Mouse (Mus musculus): ENCODE data around the gene Itga6. TPM values are rescaled to one million over a fixed set of nuclear protein-coding genes. Genes with fewer than 3 reads are reported as not detected.
"Not testable (repeated sequence)": the region's sequence is repeated elsewhere in the genome, so short reads cannot be mapped to it uniquely, and the experiment has no call there.

The Itga6 gene
- polyA plus RNA-seq, 1 experiment from 2014 or later, result 61.8 TPM

GRCm38 (mm10) chr2:71719387-71720034, 25.9 kb upstream of the Itga6 start:
- H3K4me1 ChIP-seq, result no peaks in the 10 kb centered on the region
- 53% methylated on average over 5 of the region's 5 CpGs for WGBS
- H3K9me3 ChIP-seq, result no peaks in the 10 kb centered on the region
- H3K27me3 ChIP-seq (replicated peaks), result no peaks in the 10 kb centered on the region
- no peak overlapping the region; the same call in 1 of the 2 replicates for H3K27ac ChIP-seq
- no peak overlapping the region for H3K4me2 ChIP-seq
- no peaks in the 10 kb centered on the region for H3K36me3 ChIP-seq
- H3K9ac ChIP-seq, result no peak overlapping the region
- no peak; the same call in 1 of the 2 replicates for ATAC-seq (ENCODE audit: insufficient read depth, low FRiP score, low read depth)
- no peak overlapping the region for H3K4me3 ChIP-seq (replicated peaks)

DNA sequence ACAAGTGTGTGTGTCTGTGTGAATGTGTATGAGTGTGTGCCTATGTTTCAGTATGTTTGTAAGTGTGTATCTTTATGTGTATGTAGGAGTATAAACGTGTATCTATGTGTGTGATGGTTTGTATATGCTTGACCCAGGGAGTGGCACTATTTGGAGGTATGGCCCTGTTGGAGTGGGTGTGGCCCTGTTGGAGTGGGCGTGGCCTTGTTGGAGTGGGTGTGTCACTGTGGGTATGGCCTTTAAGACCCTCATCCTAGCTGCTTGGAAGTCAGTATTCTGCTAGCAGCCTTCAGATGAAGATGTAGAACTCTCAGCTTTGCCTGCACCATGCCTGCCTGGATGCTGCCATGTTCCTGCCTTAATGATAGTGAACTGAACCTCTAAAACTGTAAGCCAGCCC, 24.9 kb upstream of the Itga6 start:
- H3K9ac ChIP-seq; H3K27me3 ChIP-seq (replicated peaks); H3K4me1 ChIP-seq; ATAC-seq (ENCODE audit: insufficient read depth, low FRiP score, low read depth); H3K27ac ChIP-seq; H3K4me2 ChIP-seq; H3K9me3 ChIP-seq; H3K36me3 ChIP-seq; H3K4me3 ChIP-seq (replicated peaks): not testable (repeated sequence)
- 52% methylated on average over 2 of the region's 2 CpGs for WGBS

DNA sequence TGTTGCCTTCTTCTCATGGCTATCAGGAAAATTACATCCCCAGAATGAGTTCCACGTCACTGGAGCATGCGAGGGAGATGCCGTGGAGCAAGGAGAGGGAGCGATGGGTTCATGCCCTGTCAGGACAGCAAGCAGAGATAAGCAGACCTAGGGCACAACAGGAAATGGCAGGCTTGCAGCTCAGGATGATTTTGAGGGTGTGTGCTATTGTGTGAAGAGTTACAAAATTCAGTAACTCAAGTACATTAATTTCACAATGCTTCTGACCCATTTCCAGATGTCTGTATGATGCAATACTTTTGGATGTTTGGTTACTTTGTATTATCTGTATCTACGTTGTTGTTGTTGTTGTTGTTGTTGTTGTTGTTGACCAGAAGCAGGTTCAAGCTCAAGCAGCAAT, 22.5 kb upstream of the Itga6 start:
- H3K27me3 ChIP-seq (replicated peaks), result no peaks in the 10 kb centered on the region
- H3K4me3 ChIP-seq (replicated peaks), result no peak overlapping the region
- H3K27ac ChIP-seq, result no peak overlapping the region
- no peak overlapping the region for H3K4me2 ChIP-seq
- 63% methylated on average over 5 of the region's 5 CpGs for WGBS
- no peak for ATAC-seq (ENCODE audit: insufficient read depth, low FRiP score, low read depth)
- H3K4me1 ChIP-seq, result no peaks in the 10 kb centered on the region
- H3K9ac ChIP-seq, result no peak overlapping the region
- no peaks in the 10 kb centered on the region for H3K9me3 ChIP-seq
- no peaks in the 10 kb centered on the region for H3K36me3 ChIP-seq

- no peak overlapping the region for H3K4me2 ChIP-seq
- no peaks in the 10 kb centered on the region for H3K27me3 ChIP-seq (replicated peaks)
- H3K9ac ChIP-seq, result no peak overlapping the region
- ATAC-seq (ENCODE audit: insufficient read depth, low FRiP score, low read depth), result no peak
- no peak overlapping the region for H3K27ac ChIP-seq
- H3K4me1 ChIP-seq, result no peaks in the 10 kb centered on the region
- no peaks in the 10 kb centered on the region for H3K9me3 ChIP-seq
- H3K4me3 ChIP-seq (replicated peaks), result no peak overlapping the region
- H3K36me3 ChIP-seq, result no peaks in the 10 kb centered on the region
- WGBS, result 76% methylated on average over 3 of the region's 3 CpGs
Measured at GRCm38 (mm10) chr2:71723623-71724022, 21.8 kb upstream of the Itga6 start.

DNA sequence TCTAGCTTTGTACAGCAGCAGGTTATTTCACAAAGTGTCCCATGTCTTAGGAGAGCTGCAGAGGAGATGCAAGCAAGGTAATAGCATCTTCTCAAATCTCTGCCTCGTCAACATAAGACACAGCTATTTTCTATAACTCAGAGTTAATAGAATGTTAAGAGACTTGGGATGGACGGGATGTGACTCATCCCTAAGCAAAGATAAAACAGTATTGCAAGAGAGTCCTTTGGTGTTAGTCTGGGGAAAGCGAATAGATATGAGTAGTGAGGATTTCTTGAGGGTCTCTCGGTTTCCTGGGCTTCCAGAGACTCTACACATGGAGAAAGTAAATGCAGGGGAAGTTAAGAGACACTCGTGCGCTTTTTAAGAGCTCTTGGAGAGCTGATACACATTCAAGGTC, 21.4 kb upstream of the Itga6 start:
- H3K9me3 ChIP-seq, result no peaks in the 10 kb centered on the region
- H3K4me2 ChIP-seq, result no peak overlapping the region
- ATAC-seq (ENCODE audit: insufficient read depth, low FRiP score, low read depth), result no peak
- 64% methylated on average over 6 of the region's 6 CpGs for WGBS
- no peaks in the 10 kb centered on the region for H3K4me1 ChIP-seq
- no peak overlapping the region for H3K9ac ChIP-seq
- H3K27me3 ChIP-seq (replicated peaks), result no peaks in the 10 kb centered on the region
- H3K36me3 ChIP-seq, result no peaks in the 10 kb centered on the region
- H3K4me3 ChIP-seq (replicated peaks), result no peak overlapping the region
- no peak overlapping the region for H3K27ac ChIP-seq

- Histone ChIP-seq H3K9me3 (no peaks in the 10 kb centered on the region), H3K4me3 (replicated peaks) (no peak overlapping the region), H3K27me3 (replicated peaks) (no peaks in the 10 kb centered on the region), H3K4me1 (no peaks in the 10 kb centered on the region), H3K36me3 (no peaks in the 10 kb centered on the region), H3K4me2 (no peak overlapping the region), H3K27ac (no peak overlapping the region), H3K9ac (no peak overlapping the region)
- WGBS, result 79% methylated on average over 1 of the region's 1 CpGs
- ATAC-seq (ENCODE audit: insufficient read depth, low FRiP score, low read depth), result no peak
Measured at GRCm38 (mm10) chr2:71725446-71725845, 20.0 kb upstream of the Itga6 start.

GRCm38 (mm10) chr2:71726883-71727676, 18.3 kb upstream of the Itga6 start:
- no peaks in the 10 kb centered on the region for H3K9me3 ChIP-seq
- 84% methylated on average over 7 of the region's 7 CpGs for WGBS
- no peak overlapping the region for H3K4me3 ChIP-seq (replicated peaks)
- H3K27me3 ChIP-seq (replicated peaks), result no peaks in the 10 kb centered on the region
- H3K27ac ChIP-seq, result no peak overlapping the region
- H3K4me2 ChIP-seq, result no peak overlapping the region
- ATAC-seq (ENCODE audit: insufficient read depth, low FRiP score, low read depth), result no peak
- no peak overlapping the region for H3K9ac ChIP-seq
- H3K36me3 ChIP-seq, result no peaks in the 10 kb centered on the region
- H3K4me1 ChIP-seq, result no peaks in the 10 kb centered on the region

- no peak overlapping the region for H3K27ac ChIP-seq
- no peaks in the 10 kb centered on the region for H3K36me3 ChIP-seq
- H3K4me3 ChIP-seq (replicated peaks), result no peak overlapping the region
- 77% methylated on average over 7 of the region's 7 CpGs for WGBS
- no peak overlapping the region for H3K9ac ChIP-seq
- H3K27me3 ChIP-seq (replicated peaks), result no peaks in the 10 kb centered on the region
- H3K4me1 ChIP-seq, result no peaks in the 10 kb centered on the region
- no peaks in the 10 kb centered on the region for H3K9me3 ChIP-seq
- no peak overlapping the region for H3K4me2 ChIP-seq
- no peak for ATAC-seq (ENCODE audit: insufficient read depth, low FRiP score, low read depth)
Measured at GRCm38 (mm10) chr2:71728341-71728740, 17.1 kb upstream of the Itga6 start.

GRCm38 (mm10) chr2:71728796-71729195, 16.6 kb upstream of the Itga6 start:
- no peaks in the 10 kb centered on the region for H3K9me3 ChIP-seq
- ATAC-seq (ENCODE audit: insufficient read depth, low FRiP score, low read depth), result no peak
- no peak overlapping the region for H3K27ac ChIP-seq
- H3K9ac ChIP-seq, result no peak overlapping the region
- H3K4me2 ChIP-seq, result no peak overlapping the region
- H3K27me3 ChIP-seq (replicated peaks), result no peaks in the 10 kb centered on the region
- 55% methylated on average over 5 of the region's 5 CpGs for WGBS
- H3K4me1 ChIP-seq, result no peaks in the 10 kb centered on the region
- H3K36me3 ChIP-seq, result no peaks in the 10 kb centered on the region
- no peak overlapping the region for H3K4me3 ChIP-seq (replicated peaks)

- no peak for ATAC-seq (ENCODE audit: insufficient read depth, low FRiP score, low read depth)
- WGBS, result 63% methylated on average over 20 of the region's 20 CpGs
- H3K27me3 ChIP-seq (replicated peaks), result no peaks in the 10 kb centered on the region
Measured at GRCm38 (mm10) chr2:71730623-71731612, 14.5 kb upstream of the Itga6 start.

GRCm38 (mm10) chr2:71734792-71735392, 10.5 kb upstream of the Itga6 start:
- Histone ChIP-seq H3K27me3 (replicated peaks) (no peaks in the 10 kb centered on the region), H3K4me2 (no peak overlapping the region), H3K9ac (no peak overlapping the region), H3K4me1 (0 out of 2 replicates have a peak, but pooled peaks cover 4% of the 10 kb centered on the region), H3K27ac (no peak overlapping the region), H3K9me3 (no peaks in the 10 kb centered on the region), H3K4me3 (replicated peaks) (no peak overlapping the region), H3K36me3 (no peaks in the 10 kb centered on the region)
- 24% methylated on average over 9 of the region's 9 CpGs for WGBS
- no peak for ATAC-seq (ENCODE audit: insufficient read depth, low FRiP score, low read depth)

More at GRCm38 (mm10) chr2:71730623-71731612, 14.5 kb upstream of the Itga6 start:
- H3K9ac ChIP-seq, result no peak overlapping the region
- H3K4me3 ChIP-seq (replicated peaks), result no peak overlapping the region
- no peak overlapping the region for H3K4me2 ChIP-seq
- H3K36me3 ChIP-seq, result no peaks in the 10 kb centered on the region
- H3K9me3 ChIP-seq, result no peaks in the 10 kb centered on the region
- no peak overlapping the region for H3K27ac ChIP-seq
- no peaks in the 10 kb centered on the region for H3K4me1 ChIP-seq
